Mouse (Mus musculus) c-Kit-positive CD71-negative TER-119-negative erythroid progenitor cells, embryonic 14.5 days (primary cell): ENCODE results near the gene Dcpp1.

Experiments used
- DNase-seq: peaks from one replicate; pipeline ENCODE4 v3.0.0-alpha.2; 2013; ENCODE audit warnings: low read depth

Gene Dcpp1

DNA sequence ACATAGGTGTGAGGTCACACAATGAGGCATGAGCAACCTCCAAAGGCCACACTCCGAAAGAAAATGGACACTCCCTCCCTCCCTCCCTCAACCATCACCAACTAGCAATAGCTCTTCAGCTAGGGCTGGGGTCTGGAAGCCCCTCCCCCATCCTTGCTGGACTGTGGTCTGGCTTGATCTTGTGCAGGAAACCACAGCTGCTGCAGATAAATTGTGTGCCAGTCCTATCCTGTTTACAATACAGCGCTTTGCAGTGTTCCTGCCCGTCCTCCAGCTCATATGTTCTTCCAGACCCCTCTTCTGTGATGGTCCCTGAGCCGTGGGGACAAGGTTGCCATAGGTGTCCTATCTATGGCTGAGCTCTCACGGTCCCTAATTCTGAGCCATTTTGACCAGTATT lies 50.5 kb downstream of the Dcpp1 start:
- DNase-seq: no peak
